Mouse (Mus musculus) MEL (cell line): ENCODE data around the gene Tmco4. TPM values are rescaled to one million over a fixed set of nuclear protein-coding genes. Genes with fewer than 3 reads are reported as not detected.

Experiments used
- DNase-seq: peaks from one replicate; pipeline ENCODE4 v3.0.0; 2011; ENCODE audit warnings: low read depth, low spot score
- H3K27ac ChIP-seq: 2 replicates; pipeline ENCODE4 v1.5.1; 2012; ENCODE audit warnings: low read depth, mild to moderate bottlenecking, control low read depth, low read length, moderate library complexity; ENCODE audit not compliant: control insufficient read depth
- H3K27me3 ChIP-seq, 2 experiments: fragments of 150-350 bp in 1 of 2; sonication (generic) in 1 of 2; 2 replicates each; pipeline ENCODE4 v1.6.1; 2012; ENCODE audit warnings: low read length in 2 of 2, mild to moderate bottlenecking in 2 of 2, improper control_type of control experiment in 1 of 2, moderate library complexity in 1 of 2; ENCODE audit not compliant: insufficient read depth in 2 of 2, control insufficient read depth in 1 of 2
- H3K36me3 ChIP-seq, 2 experiments: 2 replicates each; pipeline ENCODE4 v1.6.1; 2012 to 2014; ENCODE audit warnings: low read length in 2 of 2, improper control_type of control experiment in 1 of 2, inconsistent platforms in 1 of 2, mild to moderate bottlenecking in 1 of 2; ENCODE audit not compliant: insufficient read depth in 2 of 2, control insufficient read depth in 1 of 2
- H3K4me1 ChIP-seq, 2 experiments: fragments of 150-350 bp in 1 of 2; sonication (generic) in 1 of 2; 2 replicates each; pipeline ENCODE4 v1.6.1; 2012; ENCODE audit warnings: low read length in 2 of 2, improper control_type of control experiment in 1 of 2, mild to moderate bottlenecking in 1 of 2; ENCODE audit not compliant: insufficient read depth in 2 of 2, control insufficient read depth in 1 of 2
- H3K4me3 ChIP-seq, 2 experiments: fragments of 150-350 bp in 1 of 2; sonication (generic) in 1 of 2; 2 replicates each; pipeline ENCODE4 v1.5.1; 2012; ENCODE audit warnings: low read depth in 2 of 2, low read length in 2 of 2, mild to moderate bottlenecking in 2 of 2, moderate library complexity in 2 of 2, control low read depth in 1 of 2, improper control_type of control experiment in 1 of 2; ENCODE audit not compliant: control insufficient read depth in 1 of 2, insufficient read depth in 1 of 2
- H3K79me2 ChIP-seq: 2 replicates; pipeline ENCODE4 v1.6.1; 2012; ENCODE audit warnings: mild to moderate bottlenecking, low read length, moderate library complexity; ENCODE audit not compliant: control insufficient read depth, poor library complexity, insufficient read depth
- H3K9ac ChIP-seq: 2 replicates; pipeline ENCODE4 v1.6.1; 2012; ENCODE audit warnings: low read depth, mild to moderate bottlenecking, control low read depth, low read length, moderate library complexity; ENCODE audit not compliant: control insufficient read depth, poor library complexity, severe bottlenecking
- H3K9me3 ChIP-seq: fragments of 150-350 bp; sonication (generic); replicated peaks from 2 replicates; pipeline ENCODE4 v1.6.1; 2012; ENCODE audit warnings: mild to moderate bottlenecking, low read length, improper control_type of control experiment, moderate library complexity; ENCODE audit not compliant: insufficient read depth
- BHLHE40 ChIP-seq: IDR thresholded peaks from 2 replicates; pipeline ENCODE4 v1.6.1; 2012; ENCODE audit warnings: low read depth, mild to moderate bottlenecking, inconsistent platforms, low read length, improper control_type of control experiment, borderline replicate concordance
- CHD1 ChIP-seq: IDR thresholded peaks from 2 replicates; pipeline ENCODE4 v1.6.1; 2012; ENCODE audit warnings: low read depth, mild to moderate bottlenecking, inconsistent platforms, low read length, improper control_type of control experiment
- E2F4 ChIP-seq: IDR thresholded peaks from 2 replicates; pipeline ENCODE4 v1.6.1; 2011; ENCODE audit warnings: low read depth, low read length, improper control_type of control experiment, borderline replicate concordance
- ELF1 ChIP-seq: IDR thresholded peaks from 2 replicates; pipeline ENCODE4 v1.6.1; 2014; ENCODE audit warnings: low read depth, mild to moderate bottlenecking, inconsistent platforms, low read length, improper control_type of control experiment, moderate library complexity
- EP300 ChIP-seq, 2 experiments: IDR thresholded peaks; 2 replicates each; pipeline ENCODE4 v1.6.1; 2011; ENCODE audit warnings: improper control_type of control experiment in 2 of 2, low read length in 2 of 2, low read depth in 1 of 2, mild to moderate bottlenecking in 1 of 2
- ETS1 ChIP-seq: IDR thresholded peaks from 2 replicates; pipeline ENCODE4 v1.6.1; 2012; ENCODE audit warnings: low read depth, mild to moderate bottlenecking, inconsistent platforms, low read length, improper control_type of control experiment, moderate library complexity
- GABPA ChIP-seq: IDR thresholded peaks from 2 replicates; pipeline ENCODE4 v1.6.1; 2012; ENCODE audit warnings: low read depth, mild to moderate bottlenecking, inconsistent platforms, low read length, improper control_type of control experiment, moderate library complexity
- GATA1 ChIP-seq: IDR thresholded peaks from 2 replicates; pipeline ENCODE4 v1.6.1; 2011; ENCODE audit warnings: low read depth, low read length, improper control_type of control experiment
- HCFC1 ChIP-seq: IDR thresholded peaks from 2 replicates; pipeline ENCODE4 v1.6.1; 2012; ENCODE audit warnings: low read depth, mild to moderate bottlenecking, inconsistent platforms, low read length, improper control_type of control experiment, moderate library complexity
- JUND ChIP-seq: IDR thresholded peaks from 2 replicates; pipeline ENCODE4 v1.6.1; 2011; ENCODE audit warnings: low read depth, mild to moderate bottlenecking, improper control_type of control experiment, low read length
- MAFK ChIP-seq: IDR thresholded peaks from 2 replicates; pipeline ENCODE4 v1.6.1; 2011; ENCODE audit warnings: low read depth, mild to moderate bottlenecking, low read length, improper control_type of control experiment, borderline replicate concordance
- MAX ChIP-seq: IDR thresholded peaks from 2 replicates; pipeline ENCODE4 v1.6.1; 2011; ENCODE audit warnings: low read length, improper control_type of control experiment
- MAZ ChIP-seq: IDR thresholded peaks from 2 replicates; pipeline ENCODE4 v1.6.1; 2012; ENCODE audit warnings: low read depth, mild to moderate bottlenecking, inconsistent platforms, low read length, improper control_type of control experiment
- MEF2A ChIP-seq: IDR thresholded peaks from 2 replicates; pipeline ENCODE4 v1.6.1; 2014; ENCODE audit warnings: low read depth, mild to moderate bottlenecking, inconsistent platforms, low read length, improper control_type of control experiment; ENCODE audit not compliant: poor library complexity, insufficient replicate concordance, severe bottlenecking; ENCODE audit errors: extremely low read depth
- MXI1 ChIP-seq: IDR thresholded peaks from 2 replicates; pipeline ENCODE4 v1.6.1; 2011; ENCODE audit warnings: mild to moderate bottlenecking, low read depth, low read length, improper control_type of control experiment
- MYB ChIP-seq: IDR thresholded peaks from 2 replicates; pipeline ENCODE4 v1.6.1; 2011; ENCODE audit warnings: mild to moderate bottlenecking, low read depth, low read length, improper control_type of control experiment
- MYC ChIP-seq: IDR thresholded peaks from 2 replicates; pipeline ENCODE4 v1.6.1; 2011; ENCODE audit warnings: low read depth, mild to moderate bottlenecking, low read length, improper control_type of control experiment, moderate library complexity
- NELFE ChIP-seq: IDR thresholded peaks from 2 replicates; pipeline ENCODE4 v1.6.1; 2011; ENCODE audit warnings: low read depth, low read length, improper control_type of control experiment
- NRF1 ChIP-seq: IDR thresholded peaks from 2 replicates; pipeline ENCODE4 v1.6.1; 2014; ENCODE audit warnings: low read depth, mild to moderate bottlenecking, inconsistent platforms, low read length, improper control_type of control experiment, moderate library complexity; ENCODE audit not compliant: poor library complexity, insufficient read depth, severe bottlenecking
- POLR2A ChIP-seq, 2 experiments: IDR thresholded peaks; 2 replicates each; pipeline ENCODE4 v1.6.1; 2011 to 2012; ENCODE audit warnings: low read length in 2 of 2, mild to moderate bottlenecking in 2 of 2, control low read depth in 1 of 2, improper control_type of control experiment in 1 of 2, low read depth in 1 of 2, moderate library complexity in 1 of 2; ENCODE audit not compliant: control insufficient read depth in 1 of 2, insufficient read depth in 1 of 2, poor library complexity in 1 of 2
- POLR2AphosphoS2 ChIP-seq: IDR thresholded peaks from 2 replicates; pipeline ENCODE4 v1.6.1; 2011; ENCODE audit warnings: low read length, improper control_type of control experiment
- POLR2AphosphoS5 ChIP-seq: IDR thresholded peaks from 2 replicates; pipeline ENCODE4 v1.6.1; 2012; ENCODE audit warnings: low read depth, borderline replicate concordance, mild to moderate bottlenecking, inconsistent platforms, low read length, moderate library complexity, mixed read lengths
- RCOR1 ChIP-seq: IDR thresholded peaks from 2 replicates; pipeline ENCODE4 v1.6.1; 2012; ENCODE audit warnings: low read depth, mild to moderate bottlenecking, inconsistent platforms, low read length, improper control_type of control experiment
- SIN3A ChIP-seq: IDR thresholded peaks from 2 replicates; pipeline ENCODE4 v1.6.1; 2012; ENCODE audit warnings: low read length, improper control_type of control experiment, inconsistent platforms
- SMC3 ChIP-seq: IDR thresholded peaks from 2 replicates; pipeline ENCODE4 v1.6.1; 2011; ENCODE audit warnings: low read depth, low read length, improper control_type of control experiment
- TAL1 ChIP-seq: IDR thresholded peaks from 2 replicates; pipeline ENCODE4 v1.6.1; 2012; ENCODE audit warnings: mild to moderate bottlenecking, inconsistent platforms, low read length, moderate library complexity, mixed read lengths
- TBP ChIP-seq: IDR thresholded peaks from 2 replicates; pipeline ENCODE4 v1.8.0; 2011; ENCODE audit warnings: low read depth, low read length, improper control_type of control experiment
- TCF12 ChIP-seq: IDR thresholded peaks from 2 replicates; pipeline ENCODE4 v1.6.1; 2014; ENCODE audit warnings: low read depth, mild to moderate bottlenecking, inconsistent platforms, low read length, improper control_type of control experiment, moderate library complexity
- USF1 ChIP-seq: IDR thresholded peaks from 2 replicates; pipeline ENCODE4 v1.6.1; 2014; ENCODE audit warnings: low read depth, mild to moderate bottlenecking, inconsistent platforms, low read length, improper control_type of control experiment, moderate library complexity
- USF2 ChIP-seq, 2 experiments: IDR thresholded peaks; 2 replicates each; pipeline ENCODE4 v1.6.1; 2011 to 2012; ENCODE audit warnings: improper control_type of control experiment in 2 of 2, low read length in 2 of 2, borderline replicate concordance in 1 of 2, inconsistent platforms in 1 of 2, low read depth in 1 of 2, mild to moderate bottlenecking in 1 of 2; ENCODE audit not compliant: insufficient read depth in 1 of 2
- ZC3H11A ChIP-seq: IDR thresholded peaks from 2 replicates; pipeline ENCODE4 v1.6.1; 2012; ENCODE audit warnings: low read depth, mild to moderate bottlenecking, inconsistent platforms, low read length, improper control_type of control experiment
- ZMIZ1 ChIP-seq: IDR thresholded peaks from 2 replicates; pipeline ENCODE4 v1.6.1; 2012; ENCODE audit warnings: low read depth, mild to moderate bottlenecking, inconsistent platforms, low read length, improper control_type of control experiment, moderate library complexity
- polyA plus RNA-seq, 2 experiments: library from polyadenylated mRNA; stranded (reverse) in 1 of 2; unstranded in 1 of 2; fragments of >175 nt in 1 of 2; fragments of >200 nt in 1 of 2; gene quantifications; 2 replicates each; pipeline versions ENCODE4 v1.2.1 to v1.2.4; 2012; ENCODE audit warnings: low replicate concordance in 2 of 2, low read depth in 1 of 2; ENCODE audit not compliant: insufficient read length in 2 of 2, insufficient read depth in 1 of 2, missing spikeins in 1 of 2
- total RNA-seq: library from RNA; depleted of rRNA; stranded (reverse); fragments of 300-350 nt; gene quantifications from 2 replicates; pipeline ENCODE4 v1.2.3, GENCODE M21; 2012

The Tmco4 gene
- total and polyA plus RNA-seq, 3 experiments: 16.5 to 24.7 TPM; not detected in 1

GRCm38 (mm10) chr4:139019413-139019812 lies 46.7 kb downstream of the Tmco4 start:
- Histone ChIP-seq H3K36me3 (peaks cover 2 to 14% of the 10 kb centered on the region in 2 experiments), H3K79me2 (no peaks in the 10 kb centered on the region)
- peak; percentile 93 for DNase-seq

GRCm38 (mm10) chr4:139020385-139020784 lies 47.7 kb downstream of the Tmco4 start:
- Histone ChIP-seq H3K36me3 (peaks cover 0 to 14% of the 10 kb centered on the region in 2 experiments; a peak in 3 of 4 replicates), H3K4me1 (peaks cover 0 to 17% of the 10 kb centered on the region in 2 experiments; a peak in 2 of 4 replicates)

More at GRCm38 (mm10) chr4:139019413-139019812, 46.7 kb downstream of the Tmco4 start:
- TF ChIP-seq MAZ: no peak
- peak; percentile 29 to 62; a peak in 2 of 4 replicates for TF ChIP-seq USF2 (IDR thresholded peaks at IDR 0.05; ENCODE audit: borderline replicate concordance in 1 of 2, insufficient read depth in 1 of 2, low read depth in 1 of 2, low read length in 2 of 2)
- TF ChIP-seq MYB: no peak
- TF ChIP-seq ETS1: peak; percentile 59; the same call in 1 of the 2 replicates
- TF ChIP-seq NRF1: no peak
- TF ChIP-seq SIN3A: peak; percentile 60
- peak; percentile 76 for TF ChIP-seq MXI1
- TF ChIP-seq TCF12: 0 out of 2 replicates have a peak, but pooled peaks have one; percentile 31
- TF ChIP-seq USF1: peak; percentile 95
- TF ChIP-seq GATA1: peak; percentile 81
- peak; percentile 25 to 79; a peak in 2 of 4 replicates for TF ChIP-seq POLR2A (IDR thresholded peaks at IDR 0.05; ENCODE audit: control insufficient read depth in 1 of 2, insufficient read depth in 1 of 2, low read depth in 1 of 2, low read length in 2 of 2, poor library complexity in 1 of 2)
- TF ChIP-seq POLR2AphosphoS2: no peak
- TF ChIP-seq EP300 (IDR thresholded peaks at IDR 0.05; ENCODE audit: low read depth in 1 of 2, low read length in 2 of 2): peak in 1 of 2 experiments; percentile 75; a peak in 2 of 4 replicates
- TF ChIP-seq MYC: peak; percentile 91; the same call in 1 of the 2 replicates
- peak; percentile 53 for TF ChIP-seq TAL1
- TF ChIP-seq BHLHE40: peak; percentile 98
- TF ChIP-seq ELF1: peak; percentile 76
- no peak for TF ChIP-seq ZC3H11A
- TF ChIP-seq MAX: peak; percentile 92
- TF ChIP-seq RCOR1: peak; percentile 71
- peak; percentile 42; the same call in 1 of the 2 replicates for TF ChIP-seq NELFE
- peak; percentile 70 for TF ChIP-seq TBP
- peak; percentile 77 for TF ChIP-seq HCFC1
- no peak for TF ChIP-seq E2F4
- TF ChIP-seq GABPA: no peak
- no peak for TF ChIP-seq POLR2AphosphoS5
- TF ChIP-seq MEF2A: no peak
- no peak for TF ChIP-seq JUND
- TF ChIP-seq SMC3: no peak
- H3K9me3 ChIP-seq: no peaks in the 10 kb centered on the region
- peaks cover 0 to 17% of the 10 kb centered on the region in 2 experiments; a peak in 2 of 4 replicates for H3K4me1 ChIP-seq
- H3K27me3 ChIP-seq: no peaks in the 10 kb centered on the region
- H3K9ac ChIP-seq: peak overlapping the region; percentile 48
- H3K27ac ChIP-seq: peak overlapping the region; percentile 60
- peak overlapping the region in 1 of 2 experiments; percentile 25; a peak in 2 of 4 replicates for H3K4me3 ChIP-seq

More at GRCm38 (mm10) chr4:139020385-139020784, 47.7 kb downstream of the Tmco4 start:
- no peak overlapping the region for H3K4me3 ChIP-seq
- H3K27me3 ChIP-seq: no peaks in the 10 kb centered on the region
- DNase-seq: peak; percentile 63
- 0 out of 2 replicates have a peak overlapping the region, but pooled peaks have one; percentile 60 for H3K27ac ChIP-seq
- TF ChIP-seq MXI1: no peak
- TF ChIP-seq ZMIZ1: no peak
- no peak for TF ChIP-seq MAZ
- TF ChIP-seq TBP: no peak
- TF ChIP-seq MAFK: no peak
- TF ChIP-seq RCOR1: peak; percentile 79
- no peak for TF ChIP-seq POLR2A (IDR thresholded peaks at IDR 0.05; ENCODE audit: control insufficient read depth in 1 of 2, insufficient read depth in 1 of 2, low read depth in 1 of 2, low read length in 2 of 2, poor library complexity in 1 of 2)
- no peak for TF ChIP-seq USF1
- no peak; a peak in 1 of 4 replicates for TF ChIP-seq EP300 (IDR thresholded peaks at IDR 0.05; ENCODE audit: low read depth in 1 of 2, low read length in 2 of 2)
- TF ChIP-seq TAL1: peak; percentile 2; the same call in 1 of the 2 replicates
- 0 out of 2 replicates have a peak, but pooled peaks have one; percentile 24 for TF ChIP-seq SIN3A
- no peak for TF ChIP-seq HCFC1
- peak; percentile 65 for TF ChIP-seq ETS1
- TF ChIP-seq TCF12: no peak
- no peak for TF ChIP-seq CHD1
- TF ChIP-seq MYB: no peak
- TF ChIP-seq E2F4: no peak
- TF ChIP-seq GATA1: peak; percentile 31; the same call in 1 of the 2 replicates
- no peak for TF ChIP-seq BHLHE40
- TF ChIP-seq ZC3H11A: no peak
- TF ChIP-seq POLR2AphosphoS2: no peak
- H3K9ac ChIP-seq: no peak overlapping the region
- H3K79me2 ChIP-seq: no peaks in the 10 kb centered on the region
- no peaks in the 10 kb centered on the region for H3K9me3 ChIP-seq
